Mouse (Mus musculus) megakaryocyte, adult 5-6 weeks (primary cell): ENCODE measurements around the gene Tcf19. TPM values are rescaled to one million over a fixed set of nuclear protein-coding genes. Genes with fewer than 3 reads are reported as not detected.
A peak's percentile ranks its signal among the peaks of the same experiment; 100 is the strongest.
"Not testable (repeated sequence)": the region's sequence is repeated elsewhere in the genome, so short reads cannot be mapped to it uniquely, and the experiment has no call there.

Source experiments
- ATAC-seq: 2 replicates; pipeline ENCODE4 v1.8.0; 2016; ENCODE audit warnings: mild to moderate bottlenecking, inconsistent platforms; ENCODE audit not compliant: poor library complexity, severe bottlenecking
- total RNA-seq, 2 experiments: library from RNA; stranded (forward) in 1 of 2; stranded (reverse) in 1 of 2; fragments of 153-499, 151-499 nt in 1 of 2; fragments of 221-1000, 200-1000 nt in 1 of 2; gene quantifications; 2 replicates each; pipeline versions ENCODE4 v1.2.3 to v1.2.4; 2015 to 2017

The Tcf19 gene
- total RNA-seq, 2 experiments from 2014 or later, result 29.6 to 72.2 TPM

DNA sequence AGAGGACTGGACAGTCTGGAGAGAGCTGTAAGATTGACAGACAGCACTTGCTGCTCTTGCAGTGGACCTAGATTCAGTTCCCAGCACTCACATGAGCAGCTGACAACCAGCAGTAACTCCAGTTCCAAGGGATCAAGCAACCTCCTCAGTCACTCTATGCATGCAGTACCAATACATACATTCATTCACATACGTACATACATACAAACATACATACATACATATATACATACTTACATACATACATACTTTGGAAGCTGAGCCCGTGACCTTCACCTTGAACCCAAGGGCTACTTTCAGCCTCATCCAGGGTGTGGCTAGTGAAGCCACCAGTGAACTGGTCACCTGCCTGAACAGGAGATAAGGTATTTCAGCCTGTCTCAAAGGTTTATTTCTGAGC, 28.6 kb downstream of the Tcf19 start:
- no peak for ATAC-seq

DNA sequence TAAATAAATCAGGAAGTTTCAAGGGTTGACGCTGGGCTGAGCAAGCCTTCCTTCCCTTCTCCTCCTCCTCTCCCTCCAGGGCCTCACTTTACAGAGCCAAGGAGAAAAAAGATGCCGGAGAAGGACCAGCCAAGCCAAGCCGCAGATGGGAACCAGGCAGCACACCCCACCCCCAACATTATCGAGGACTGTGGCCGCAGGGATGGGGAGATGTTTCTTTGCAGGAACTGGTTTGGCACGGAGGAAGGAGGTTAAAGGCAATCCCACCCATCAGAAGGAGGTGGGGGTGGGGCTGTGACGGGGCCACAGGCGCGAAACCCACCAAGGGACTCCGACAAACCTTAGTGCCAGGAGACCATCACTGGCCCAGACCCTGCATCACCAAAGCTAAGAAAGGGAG, 29.9 kb downstream of the Tcf19 start:
- ATAC-seq, result no peak

DNA sequence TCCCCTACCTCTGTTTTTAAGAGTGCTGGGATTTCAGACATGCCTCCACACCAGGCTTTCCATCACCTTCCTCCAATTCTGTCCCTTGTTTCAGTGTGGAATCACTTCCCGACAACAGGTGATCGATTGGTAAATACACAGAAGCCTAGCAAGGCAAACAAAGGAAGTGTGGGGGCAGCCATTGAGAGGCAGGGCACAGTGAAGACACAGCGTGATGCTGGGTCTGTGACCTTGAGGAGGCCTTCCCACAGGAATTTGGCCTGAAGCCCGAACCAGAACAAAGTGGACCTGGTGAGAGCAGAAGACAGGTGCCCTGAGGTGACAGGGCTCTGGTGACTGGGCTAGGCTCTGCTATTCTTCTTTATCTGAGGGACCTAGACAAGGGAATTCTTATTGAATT, 30.9 kb downstream of the Tcf19 start:
- ATAC-seq, result no peak

GRCm38 (mm10) chr17:35484066-35484465, 32.6 kb downstream of the Tcf19 start:
- peak; percentile 80 for ATAC-seq

DNA sequence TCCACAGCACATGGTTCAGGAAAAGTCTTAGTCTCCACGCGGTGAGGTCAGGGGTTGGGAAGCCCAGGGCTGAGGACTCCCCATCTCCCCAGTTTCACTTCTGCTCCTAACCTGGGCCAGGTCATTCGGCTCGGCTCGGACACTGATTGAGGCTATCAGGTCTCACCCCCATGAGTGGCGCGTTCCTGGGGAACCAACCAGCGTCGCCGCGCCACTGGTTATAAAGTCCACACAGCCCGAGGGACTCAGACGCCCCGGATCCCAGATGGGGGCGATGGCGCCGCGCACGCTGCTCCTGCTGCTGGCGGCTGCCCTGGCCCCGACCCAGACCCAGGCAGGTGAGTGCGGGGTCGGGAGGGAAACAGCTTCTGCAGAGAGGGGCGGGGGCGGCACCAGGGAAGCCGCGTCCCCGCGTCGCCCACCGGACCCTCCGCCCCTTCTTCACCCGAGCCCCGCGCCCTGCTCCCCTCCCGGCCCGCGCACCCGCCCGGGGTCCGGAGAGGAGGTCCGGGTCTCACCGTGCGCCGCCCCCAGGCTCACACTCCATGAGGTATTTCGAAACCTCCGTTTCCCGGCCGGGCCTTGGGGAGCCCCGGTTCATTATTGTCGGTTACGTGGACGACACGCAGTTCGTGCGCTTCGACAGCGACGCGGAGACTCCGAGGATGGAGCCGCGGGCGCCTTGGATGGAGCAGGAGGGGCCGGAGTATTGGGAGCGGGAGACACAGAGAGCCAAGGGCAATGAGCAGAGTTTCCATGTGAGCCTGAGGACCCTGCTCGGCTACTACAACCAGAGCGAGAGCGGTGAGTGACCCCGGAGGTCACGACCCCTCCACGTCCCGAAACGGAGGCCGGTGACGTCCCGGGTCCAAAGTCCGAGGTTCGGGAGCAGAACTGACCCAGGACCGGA, 46.5 kb downstream of the Tcf19 start, which contains the start of gene H2-Q10:
H2-Q10 (plus strand) TSS at position 248 of the 910 bp plus-strand sequence.
- ATAC-seq, result peak; percentile 43; the same call in 1 of the 2 replicates

DNA sequence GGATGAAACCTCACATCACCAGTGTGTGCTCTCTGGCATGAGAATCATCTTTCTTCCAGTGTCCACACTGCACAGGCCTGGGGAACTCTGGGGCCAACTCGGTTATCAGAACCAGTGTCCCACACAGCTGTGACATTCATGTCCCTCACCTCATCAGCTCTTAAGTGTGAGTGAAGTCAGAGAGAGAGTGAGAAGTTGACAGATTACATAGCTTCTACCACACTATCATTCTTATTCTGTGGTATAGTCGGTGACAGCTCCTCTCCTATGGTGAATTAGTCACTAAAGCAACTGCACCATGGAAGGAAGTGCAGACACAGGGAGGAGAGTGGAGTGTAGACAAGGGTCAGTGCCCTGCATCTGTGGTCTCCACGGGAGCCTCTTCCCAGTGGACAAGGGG, 47.7 kb downstream of the Tcf19 start:
- not testable (repeated sequence) for ATAC-seq

DNA sequence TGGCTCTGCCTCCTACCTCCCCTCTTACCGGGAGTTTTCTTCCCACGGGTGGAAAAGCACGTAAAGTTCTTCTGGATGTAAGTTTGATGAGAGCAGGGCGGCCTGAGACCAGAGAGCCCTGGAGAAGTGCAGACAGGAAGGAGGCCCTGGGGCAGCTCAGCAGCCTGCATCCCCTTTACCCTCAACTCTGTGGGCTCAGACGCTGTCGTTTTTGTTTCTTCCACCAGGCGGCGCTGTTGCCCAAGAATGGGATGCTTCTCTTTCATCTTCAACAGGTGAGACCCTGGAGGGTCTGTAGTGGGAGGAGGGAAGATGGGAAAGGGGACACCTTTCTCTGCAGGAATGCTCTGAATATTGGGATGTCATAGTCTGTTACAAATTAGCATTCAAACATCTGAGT, 51.0 kb downstream of the Tcf19 start:
- 0 out of 2 replicates have a peak, but pooled peaks have one; percentile 34 for ATAC-seq

Other genes starting within 250 kb of the Tcf19 start
- not detected in 2 replicates for gene H2-Q1, start 196.4 kb downstream of the Tcf19 start, total RNA-seq (2015)
- gene H2-Q1, start 196.4 kb downstream of the Tcf19 start, total RNA-seq (2017), result not detected in 2 replicates
- gene H2-Q2, start 174.6 kb downstream of the Tcf19 start, total RNA-seq (2015), result not detected in 2 replicates
- gene H2-Q2, start 174.6 kb downstream of the Tcf19 start, total RNA-seq (2017), result not detected in 2 replicates
- 10.3 and 12.4 TPM in 2 replicates for gene H2-Q4, start 137.2 kb downstream of the Tcf19 start, total RNA-seq (2015)
- 22.4 and 23.3 TPM in 2 replicates for gene H2-Q4, start 137.2 kb downstream of the Tcf19 start, total RNA-seq (2017)
- gene H2-Q6, start 92.0 kb downstream of the Tcf19 start, total RNA-seq (2015), result 10.2 and 12.1 TPM in 2 replicates
- 12.8 and 13.5 TPM in 2 replicates for gene H2-Q6, start 92.0 kb downstream of the Tcf19 start, total RNA-seq (2017)
- 20.3 and 23.0 TPM in 2 replicates for gene H2-Q7, start 77.7 kb downstream of the Tcf19 start, total RNA-seq (2015)
- gene H2-Q7, start 77.7 kb downstream of the Tcf19 start, total RNA-seq (2017), result 13.7 and 24.7 TPM in 2 replicates
- 8.3 and 11.8 TPM in 2 replicates for gene H2-Q10, start 46.7 kb downstream of the Tcf19 start, total RNA-seq (2015)
- gene H2-Q10, start 46.7 kb downstream of the Tcf19 start, total RNA-seq (2017), result 7.9 and 11.1 TPM in 2 replicates
- 0.29 TPM in 1 of 2 replicates, not detected in the other for gene Pou5f1, start 10.8 kb downstream of the Tcf19 start, total RNA-seq (2015)
- gene Pou5f1, start 10.8 kb downstream of the Tcf19 start, total RNA-seq (2017), result not detected in 2 replicates
- 3.3 and 4.0 TPM in 2 replicates for gene Cchcr1, start 276 bp upstream of the Tcf19 start, total RNA-seq (2015)
- gene Cchcr1, start 276 bp upstream of the Tcf19 start, total RNA-seq (2017), result 4.0 and 5.7 TPM in 2 replicates
- gene Psors1c2, start 16.4 kb upstream of the Tcf19 start, total RNA-seq (2015), result not detected in 2 replicates
- gene Psors1c2, start 16.4 kb upstream of the Tcf19 start, total RNA-seq (2017), result not detected in 2 replicates
- gene Cdsn, start 35.3 kb upstream of the Tcf19 start, total RNA-seq (2015), result not detected in 2 replicates
- not detected in 2 replicates for gene Cdsn, start 35.3 kb upstream of the Tcf19 start, total RNA-seq (2017)
- not detected in 2 replicates for gene 2300002M23Rik, start 50.6 kb upstream of the Tcf19 start, total RNA-seq (2015)
- not detected in 2 replicates for gene 2300002M23Rik, start 50.6 kb upstream of the Tcf19 start, total RNA-seq (2017)
- gene Sfta2, start 84.7 kb upstream of the Tcf19 start, total RNA-seq (2015), result not detected in 2 replicates
- not detected in 2 replicates for gene Sfta2, start 84.7 kb upstream of the Tcf19 start, total RNA-seq (2017)
- gene Gm9573, start 109.8 kb upstream of the Tcf19 start, total RNA-seq (2015), result not detected in 2 replicates
- gene Gm9573, start 109.8 kb upstream of the Tcf19 start, total RNA-seq (2017), result not detected in 2 replicates
- gene Mucl3, start 126.9 kb upstream of the Tcf19 start, total RNA-seq (2015), result not detected in 2 replicates
- gene Mucl3, start 126.9 kb upstream of the Tcf19 start, total RNA-seq (2017), result not detected in 2 replicates
- 2.1 and 5.3 TPM in 2 replicates for gene Vars2, start 150.8 kb upstream of the Tcf19 start, total RNA-seq (2015)
- 3.3 and 16.9 TPM in 2 replicates for gene Vars2, start 150.8 kb upstream of the Tcf19 start, total RNA-seq (2017)
- gene Gtf2h4, start 156.9 kb upstream of the Tcf19 start, total RNA-seq (2015), result 13.4 and 15.1 TPM in 2 replicates
- 10.6 and 14.9 TPM in 2 replicates for gene Gtf2h4, start 156.9 kb upstream of the Tcf19 start, total RNA-seq (2017)
- gene Ddr1, start 187.8 kb upstream of the Tcf19 start, total RNA-seq (2015), result 0.91 and 1.0 TPM in 2 replicates
- 0.49 and 1.0 TPM in 2 replicates for gene Ddr1, start 187.8 kb upstream of the Tcf19 start, total RNA-seq (2017)